Mouse (Mus musculus) ES-E14 (cell line): ENCODE measurements around the gene Spaca9. TPM values are rescaled to one million over a fixed set of nuclear protein-coding genes. Genes with fewer than 3 reads are reported as not detected.

Experiments used
- DNase-seq: peaks from one replicate; pipeline ENCODE4 v3.0.0-alpha.2; 2013; ENCODE audit warnings: low read depth, low spot score
- H3K27ac ChIP-seq: 2 replicates; pipeline ENCODE4 v1.5.1; 2012; ENCODE audit warnings: low read depth, mild to moderate bottlenecking, low read length, moderate library complexity, mixed read lengths; ENCODE audit not compliant: poor library complexity, insufficient read depth, severe bottlenecking
- H3K36me3 ChIP-seq: 2 replicates; pipeline ENCODE4 v1.6.1; 2012; ENCODE audit warnings: mild to moderate bottlenecking, low read length, moderate library complexity, mixed read lengths; ENCODE audit not compliant: control insufficient read depth, poor library complexity, insufficient read depth, severe bottlenecking
- H3K4me1 ChIP-seq, 2 experiments: fragments of 150-350 bp in 1 of 2; sonication (generic) in 1 of 2; 2 replicates each; pipeline ENCODE4 v1.6.1; 2012; ENCODE audit warnings: low read length in 2 of 2, mild to moderate bottlenecking in 1 of 2, mixed read lengths in 1 of 2; ENCODE audit not compliant: control insufficient read depth in 2 of 2, insufficient read depth in 2 of 2, poor library complexity in 1 of 2
- H3K4me3 ChIP-seq, 2 experiments: fragments of 150-350 bp in 1 of 2; sonication (generic) in 1 of 2; 2 replicates each; pipeline ENCODE4 v1.5.1; 2012; ENCODE audit warnings: low read length in 2 of 2, low read depth in 1 of 2, mild to moderate bottlenecking in 1 of 2, mixed read lengths in 1 of 2; ENCODE audit not compliant: insufficient read depth in 1 of 2, poor library complexity in 1 of 2, severe bottlenecking in 1 of 2
- H3K9ac ChIP-seq: 2 replicates; pipeline ENCODE4 v1.6.1; 2012; ENCODE audit warnings: low read depth, mild to moderate bottlenecking, low read length, mixed read lengths; ENCODE audit not compliant: poor library complexity, insufficient read depth, severe bottlenecking
- H3K9me3 ChIP-seq: fragments of 150-350 bp; sonication (generic); 2 replicates; pipeline ENCODE4 v1.6.1; 2012; ENCODE audit warnings: low read depth, mild to moderate bottlenecking, low read length; ENCODE audit not compliant: control insufficient read depth, insufficient read depth
- MAFK ChIP-seq: IDR thresholded peaks from 2 replicates; pipeline ENCODE4 v1.6.1; 2014; ENCODE audit warnings: mild to moderate bottlenecking, low read depth, low read length, inconsistent platforms; ENCODE audit not compliant: insufficient read depth
- ZNF384 ChIP-seq: IDR thresholded peaks from 2 replicates; pipeline ENCODE4 v1.6.1; 2012; ENCODE audit warnings: low read depth, low read length, inconsistent platforms
- in situ Hi-C, 2 experiments: fragments of 600-800 bp; cut with MboI; formaldehyde crosslinking; loops; one replicate each; pipeline ENCODE4 v1.15.1; 2025; ENCODE audit warnings: low sequenced_read_pairs in 2 of 2, inconsistent platforms in 1 of 2; ENCODE audit not compliant: unreplicated experiment in 2 of 2
- total RNA-seq: library from RNA; depleted of rRNA; stranded (reverse); fragments of 300-350 nt; gene quantifications from 2 replicates; pipeline ENCODE4 v1.2.3, GENCODE M21; 2012; rRNA removed

The Spaca9 gene
- total RNA-seq, 1 experiment: not detected

DNA sequence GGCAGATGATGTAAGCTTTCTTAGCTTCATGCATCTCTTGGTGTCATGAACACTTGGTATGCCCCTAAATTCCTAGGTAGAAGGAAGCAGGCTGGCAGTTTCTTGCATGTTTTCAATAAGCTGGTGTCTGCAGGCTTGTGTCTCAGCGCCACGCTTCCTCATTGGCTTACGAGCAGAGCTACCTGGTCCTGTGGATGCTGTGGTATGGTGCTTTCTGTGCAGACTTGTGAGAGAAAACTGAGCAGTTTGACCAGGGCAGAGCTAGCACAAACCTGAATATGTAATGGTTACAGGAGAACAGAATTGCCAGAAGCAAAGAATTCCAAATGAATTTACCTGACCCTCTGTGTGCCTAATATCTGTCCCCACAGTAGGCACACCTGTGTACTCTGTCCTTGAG is 56.4 kb downstream of the Spaca9 start:
- Histone ChIP-seq H3K36me3 (no peaks in the 10 kb centered on the region), H3K4me1 (peaks cover 3 to 4% of the 10 kb centered on the region in 2 experiments; a peak in 3 of 4 replicates), H3K27ac (no peak overlapping the region), H3K4me3 (no peak overlapping the region), H3K9me3 (no peaks in the 10 kb centered on the region), H3K9ac (no peak overlapping the region)
- TF ChIP-seq MAFK: no peak
- no peak for TF ChIP-seq ZNF384
- in situ Hi-C loops: no loop called here
- DNase-seq: no peak

Other genes with a start within 250 kb of the Spaca9 start
- gene 1700007K13Rik, start 233.4 kb downstream of the Spaca9 start, total RNA-seq: 12.9 and 14.2 TPM in 2 replicates
- gene Mrps2, start 231.7 kb downstream of the Spaca9 start, total RNA-seq: 24.9 and 29.9 TPM in 2 replicates
- 1.4 and 3.1 TPM in 2 replicates for gene Gbgt1, start 202.8 kb downstream of the Spaca9 start, total RNA-seq
- gene Gm10134, start 193.6 kb downstream of the Spaca9 start, total RNA-seq: 0.80 and 5.1 TPM in 2 replicates
- gene Ralgds, start 186.6 kb downstream of the Spaca9 start, total RNA-seq: 18.2 and 24.8 TPM in 2 replicates
- gene Cel, start 136.3 kb downstream of the Spaca9 start, total RNA-seq: not detected in 2 replicates
- 20.0 and 22.6 TPM in 2 replicates for gene Gtf3c5, start 116.0 kb downstream of the Spaca9 start, total RNA-seq
- not detected in 2 replicates for gene Gfi1b, start 77.7 kb downstream of the Spaca9 start, total RNA-seq
- 14.9 and 18.3 TPM in 2 replicates for gene Tsc1, start 58.5 kb downstream of the Spaca9 start, total RNA-seq
- 0.26 and 0.49 TPM in 2 replicates for gene Ak8, start 437 bp upstream of the Spaca9 start, total RNA-seq
- 35.4 and 38.1 TPM in 2 replicates for gene Gtf3c4, start 140.6 kb upstream of the Spaca9 start, total RNA-seq
- gene Ddx31, start 140.7 kb upstream of the Spaca9 start, total RNA-seq: 20.9 and 23.8 TPM in 2 replicates
- gene Barhl1, start 216.9 kb upstream of the Spaca9 start, total RNA-seq: 0.18 and 0.26 TPM in 2 replicates